Mouse (Mus musculus): ENCODE measurements around the gene Rspo4. TPM values are rescaled to one million over a fixed set of nuclear protein-coding genes. Genes with fewer than 3 reads are reported as not detected.

Rspo4 gene
- polyA plus RNA-seq, 1 experiment from 2014 or later = not detected

DNA sequence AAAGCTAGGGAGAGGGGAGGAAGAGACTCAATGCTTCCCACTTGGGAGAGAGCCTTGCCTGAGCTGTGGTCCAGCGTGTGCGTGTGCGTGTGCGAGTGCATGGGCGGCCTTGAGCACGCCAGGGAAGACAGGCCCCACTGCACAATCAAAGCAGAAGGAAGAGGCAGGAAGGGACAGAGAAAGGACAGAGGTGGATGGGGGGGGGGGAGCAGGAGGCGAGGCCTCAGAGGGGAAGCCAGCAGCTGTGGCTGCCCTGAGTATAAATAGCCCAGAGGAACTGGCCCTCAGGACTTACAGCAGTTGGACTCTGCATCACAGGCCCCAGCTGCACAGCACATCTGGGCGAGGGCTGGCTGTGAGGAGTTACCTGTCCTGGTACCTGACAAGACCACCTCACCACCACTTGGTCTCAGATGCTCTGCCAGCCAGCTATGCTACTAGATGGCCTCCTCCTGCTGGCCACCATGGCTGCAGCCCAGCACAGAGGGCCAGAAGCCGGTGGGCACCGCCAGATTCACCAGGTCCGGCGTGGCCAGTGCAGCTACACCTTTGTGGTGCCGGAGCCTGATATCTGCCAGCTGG is 68.3 kb downstream of the Rspo4 start, which contains the start of gene Angpt4:
Angpt4 (plus strand) TSS at position 292 of the 582 bp plus-strand sequence.
- Histone ChIP-seq H3K27me3 (replicated peaks) (peaks cover 18% of the 10 kb centered on the region), H3K27ac (ENCODE audit: poor library complexity, severe bottlenecking) (no peak within 1 kb of the TSS), H3K9ac (no peak within 1 kb of the TSS), H3K4me1 (replicated peaks) (peaks cover 15% of the 10 kb centered on the region), H3K36me3 (no peaks in the 10 kb centered on the region), H3K4me3 (no peak within 1 kb of the TSS), H3K4me2 (0 out of 2 replicates have a peak within 1 kb of the TSS, but pooled peaks have one; percentile 7), H3K9me3 (replicated peaks) (no peaks in the 10 kb centered on the region)
- 66% methylated on average over 12 of the region's 13 CpGs for whole genome bisulfite sequencing
- no peak for ATAC-seq (ENCODE audit: insufficient number of reproducible peaks, low FRiP score)

DNA sequence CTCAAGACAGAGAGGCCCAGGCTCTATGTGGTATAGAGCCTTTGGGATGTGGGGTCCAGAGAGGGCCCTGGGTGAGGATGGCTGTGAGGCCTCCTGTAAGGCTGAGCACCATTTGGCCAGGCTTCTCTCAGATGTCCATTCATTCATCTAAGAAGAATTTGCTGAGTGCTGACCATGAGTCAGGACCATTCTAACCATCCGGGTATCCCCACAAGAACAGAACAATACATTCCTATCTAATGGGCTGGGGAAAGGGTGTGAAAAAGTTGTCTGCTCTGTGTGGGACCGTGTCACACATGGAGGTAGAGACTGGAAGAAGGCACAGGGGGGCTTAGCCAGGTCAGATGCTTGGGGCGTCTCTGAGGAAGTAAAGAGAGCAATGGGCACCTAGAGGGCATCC is 69.0 kb downstream of the Rspo4 start:
- H3K36me3 ChIP-seq = no peaks in the 10 kb centered on the region
- H3K4me1 ChIP-seq (replicated peaks) = peaks cover 16% of the 10 kb centered on the region
- H3K27me3 ChIP-seq (replicated peaks) = peaks cover 20% of the 10 kb centered on the region
- H3K9ac ChIP-seq = no peak overlapping the region
- H3K27ac ChIP-seq (ENCODE audit: poor library complexity, severe bottlenecking) = no peak overlapping the region
- no peak overlapping the region for H3K4me3 ChIP-seq
- H3K9me3 ChIP-seq (replicated peaks) = no peaks in the 10 kb centered on the region
- ATAC-seq (ENCODE audit: insufficient number of reproducible peaks, low FRiP score) = no peak
- 61% methylated on average over 3 of the region's 3 CpGs for WGBS
- H3K4me2 ChIP-seq = no peak overlapping the region

DNA sequence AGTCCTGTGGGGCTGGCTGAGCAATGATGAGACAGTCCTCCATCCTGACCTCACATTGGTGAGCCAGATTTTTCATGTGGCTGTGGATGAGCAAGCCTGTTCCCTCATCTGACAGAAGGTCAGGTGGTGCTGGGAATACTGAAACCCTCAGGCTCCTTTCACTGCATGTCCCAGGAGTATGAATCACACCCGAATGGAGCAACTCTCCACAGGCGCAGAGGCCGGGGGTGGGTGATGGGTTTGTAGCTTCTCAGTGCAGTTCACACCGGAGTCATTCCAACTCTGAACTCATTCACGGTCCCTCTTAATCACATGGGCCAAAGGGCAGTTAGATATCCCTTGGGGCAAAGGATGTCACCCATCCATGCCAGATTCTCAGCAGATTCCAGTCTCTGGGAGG is 71.4 kb downstream of the Rspo4 start:
- Histone ChIP-seq H3K9me3 (replicated peaks) (no peaks in the 10 kb centered on the region), H3K4me2 (no peak overlapping the region), H3K27ac (ENCODE audit: poor library complexity, severe bottlenecking) (no peak overlapping the region), H3K36me3 (no peaks in the 10 kb centered on the region), H3K4me3 (no peak overlapping the region), H3K27me3 (replicated peaks) (peaks cover 20% of the 10 kb centered on the region), H3K4me1 (replicated peaks) (peaks cover 18% of the 10 kb centered on the region), H3K9ac (no peak overlapping the region)
- no peak for ATAC-seq (ENCODE audit: insufficient number of reproducible peaks, low FRiP score)
- 73% methylated on average over 5 of the region's 5 CpGs for WGBS

DNA sequence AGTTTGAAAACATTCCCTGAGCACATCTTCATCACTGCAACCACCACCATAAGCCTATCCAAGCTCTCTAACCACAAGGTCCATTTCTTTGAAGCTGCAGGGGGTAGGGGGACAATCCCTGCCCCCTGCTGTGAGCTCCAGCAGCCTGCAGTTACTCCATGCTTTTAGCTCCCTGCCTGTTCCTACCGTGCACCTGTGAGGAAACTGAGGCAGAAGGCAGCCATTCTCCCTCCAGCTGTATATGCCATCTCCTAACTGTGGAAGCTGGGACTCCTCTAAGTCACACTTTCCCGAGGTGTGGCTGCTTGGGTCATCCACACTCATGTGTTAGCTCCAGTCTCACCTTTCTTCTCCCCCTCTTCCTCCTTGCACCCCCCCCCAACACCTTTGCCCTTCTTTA is 72.4 kb downstream of the Rspo4 start:
- Histone ChIP-seq H3K4me2 (no peak overlapping the region), H3K27ac (ENCODE audit: poor library complexity, severe bottlenecking) (no peak overlapping the region), H3K9ac (no peak overlapping the region), H3K4me3 (no peak overlapping the region), H3K9me3 (replicated peaks) (no peaks in the 10 kb centered on the region), H3K27me3 (replicated peaks) (peaks cover 20% of the 10 kb centered on the region), H3K4me1 (replicated peaks) (peaks cover 24% of the 10 kb centered on the region), H3K36me3 (no peaks in the 10 kb centered on the region)
- no peak for ATAC-seq (ENCODE audit: insufficient number of reproducible peaks, low FRiP score)
- 21% methylated on average over 2 of the region's 2 CpGs for WGBS

DNA sequence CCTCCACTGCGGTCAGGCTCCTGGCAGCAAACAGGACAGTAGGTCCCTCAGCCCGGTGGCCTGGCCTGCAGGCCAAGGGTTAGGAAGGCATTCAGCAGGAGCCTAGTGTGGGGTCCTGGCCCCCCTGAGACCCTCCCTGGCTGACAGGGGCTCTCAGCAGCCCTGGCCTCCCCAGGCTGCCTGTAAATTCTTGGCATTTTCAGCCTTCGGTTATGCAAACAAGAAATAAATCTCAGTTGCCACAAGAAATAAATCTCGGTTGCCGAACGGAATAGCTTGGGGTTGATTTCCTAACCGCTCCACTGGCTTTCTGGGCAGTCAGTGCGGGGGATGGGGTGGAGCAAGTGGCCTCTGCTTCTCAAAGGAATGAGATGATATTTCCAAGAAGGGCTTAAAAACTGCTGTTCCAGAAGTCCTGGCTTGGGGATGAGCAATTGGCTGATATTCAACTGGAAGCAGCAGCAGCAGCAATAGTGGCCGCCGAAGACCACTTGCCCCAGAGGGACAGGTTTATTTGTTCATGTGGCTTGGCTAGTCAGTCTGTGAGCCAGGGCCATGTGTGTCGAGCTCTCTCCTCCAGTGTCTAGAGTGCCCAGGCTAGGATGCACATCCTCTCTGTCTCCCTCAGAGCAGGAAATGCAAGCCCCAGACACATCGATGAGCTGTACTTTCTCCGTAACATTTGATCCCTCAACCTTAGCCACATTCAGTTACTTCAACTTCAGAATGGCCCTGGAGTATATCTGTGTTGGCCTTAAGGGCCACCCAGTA is 73.5 kb downstream of the Rspo4 start:
- H3K36me3 ChIP-seq = no peaks in the 10 kb centered on the region
- WGBS = 69% methylated on average over 13 of the region's 13 CpGs
- no peak overlapping the region for H3K9ac ChIP-seq
- H3K9me3 ChIP-seq (replicated peaks) = no peaks in the 10 kb centered on the region
- H3K27me3 ChIP-seq (replicated peaks) = peaks cover 20% of the 10 kb centered on the region
- peaks cover 15% of the 10 kb centered on the region for H3K4me1 ChIP-seq (replicated peaks)
- no peak for ATAC-seq (ENCODE audit: insufficient number of reproducible peaks, low FRiP score)
- no peak overlapping the region for H3K4me2 ChIP-seq
- H3K4me3 ChIP-seq = no peak overlapping the region
- H3K27ac ChIP-seq (ENCODE audit: poor library complexity, severe bottlenecking) = no peak overlapping the region

DNA sequence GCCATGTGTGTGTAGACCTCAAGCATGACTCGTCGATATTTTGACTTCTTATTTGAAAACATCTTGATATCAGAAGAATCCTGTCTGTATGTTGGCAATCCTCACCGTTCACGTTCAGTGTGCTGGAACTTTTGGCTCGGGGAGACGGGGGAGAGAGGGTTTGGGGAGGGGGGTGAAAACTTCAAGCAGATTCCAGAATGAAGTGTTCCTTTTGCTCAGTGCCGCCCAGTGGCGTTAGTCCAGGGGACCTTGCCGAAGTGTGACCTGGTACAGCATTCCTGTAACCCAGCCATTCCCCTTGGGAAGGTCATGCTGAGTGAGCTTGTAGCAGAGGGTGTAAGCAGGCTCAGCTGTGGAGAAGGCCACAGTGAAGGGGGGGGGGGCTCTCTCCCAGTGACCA is 76.4 kb downstream of the Rspo4 start:
- Histone ChIP-seq H3K27ac (ENCODE audit: poor library complexity, severe bottlenecking) (no peak overlapping the region), H3K9ac (no peak overlapping the region), H3K4me2 (no peak overlapping the region), H3K27me3 (replicated peaks) (peaks cover 17% of the 10 kb centered on the region), H3K36me3 (no peaks in the 10 kb centered on the region), H3K9me3 (replicated peaks) (no peaks in the 10 kb centered on the region), H3K4me3 (no peak overlapping the region), H3K4me1 (replicated peaks) (peaks cover 12% of the 10 kb centered on the region)
- no peak for ATAC-seq (ENCODE audit: insufficient number of reproducible peaks, low FRiP score)
- 43% methylated on average over 9 of the region's 9 CpGs for WGBS

DNA sequence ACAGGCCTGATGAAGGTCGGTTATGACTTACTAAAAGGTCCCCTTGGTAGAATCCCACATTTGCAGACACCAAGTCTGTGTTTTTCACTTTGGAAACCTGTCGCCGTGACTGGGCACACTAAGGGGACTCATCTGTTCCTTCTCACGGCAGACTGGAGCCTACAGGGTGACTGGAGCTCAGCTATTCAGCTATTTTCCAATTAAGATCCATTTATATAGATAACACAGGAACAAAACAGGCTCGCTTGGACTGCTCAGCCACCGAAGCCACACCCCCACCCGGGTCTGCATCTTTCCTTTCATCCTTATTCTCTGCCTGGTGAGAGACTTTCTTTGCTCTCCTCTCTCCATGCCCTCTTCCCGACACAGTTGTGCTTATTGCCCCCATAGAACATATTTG is 78.3 kb downstream of the Rspo4 start:
- Histone ChIP-seq H3K4me1 (replicated peaks) (peaks cover 9% of the 10 kb centered on the region), H3K9ac (no peak overlapping the region), H3K27me3 (replicated peaks) (peaks cover under 1% of the 10 kb centered on the region), H3K27ac (ENCODE audit: poor library complexity, severe bottlenecking) (no peak overlapping the region), H3K4me3 (no peak overlapping the region), H3K4me2 (no peak overlapping the region), H3K36me3 (no peaks in the 10 kb centered on the region), H3K9me3 (replicated peaks) (no peaks in the 10 kb centered on the region)
- WGBS = 65% methylated on average over 8 of the region's 8 CpGs
- ATAC-seq (ENCODE audit: insufficient number of reproducible peaks, low FRiP score) = no peak

DNA sequence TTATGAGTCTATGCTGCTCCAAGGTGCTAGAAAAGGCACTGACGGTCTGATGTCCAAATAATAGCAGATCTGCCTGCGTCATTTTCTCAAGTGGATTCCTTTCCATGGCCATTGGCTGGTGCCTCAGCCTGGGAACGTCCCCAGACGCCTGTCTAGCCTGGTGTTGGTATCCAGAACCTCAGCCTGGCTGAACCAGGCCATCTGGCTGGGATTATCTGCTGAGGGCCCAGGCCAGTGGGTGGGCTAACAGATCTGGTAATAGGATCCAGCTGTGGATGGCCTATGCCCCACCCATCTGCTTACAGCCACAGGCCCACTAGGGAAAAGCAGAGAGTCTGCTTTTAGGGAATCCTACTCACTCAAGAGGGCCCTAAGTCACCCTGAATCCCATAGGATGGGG is 78.9 kb downstream of the Rspo4 start:
- H3K27ac ChIP-seq (ENCODE audit: poor library complexity, severe bottlenecking) = no peak overlapping the region
- H3K4me2 ChIP-seq = no peak overlapping the region
- H3K4me3 ChIP-seq = no peak overlapping the region
- no peaks in the 10 kb centered on the region; the same call in 1 of the 2 replicates for H3K27me3 ChIP-seq (replicated peaks)
- no peak for ATAC-seq (ENCODE audit: insufficient number of reproducible peaks, low FRiP score)
- peaks cover 9% of the 10 kb centered on the region for H3K4me1 ChIP-seq (replicated peaks)
- WGBS = 36% methylated on average over 4 of the region's 4 CpGs
- H3K9ac ChIP-seq = no peak overlapping the region
- H3K9me3 ChIP-seq (replicated peaks) = no peaks in the 10 kb centered on the region
- no peaks in the 10 kb centered on the region for H3K36me3 ChIP-seq

Other genes starting within 250 kb of the Rspo4 start
- gene Snph, start 210.3 kb upstream of the Rspo4 start, polyA plus RNA-seq (2016; fragmentation: Nextera tagmentation; extraction: Ambion mirVana) = 0.22 and 0.38 TPM in 2 replicates
- gene Rad21l, start 174.4 kb upstream of the Rspo4 start, polyA plus RNA-seq (2016; fragmentation: Nextera tagmentation; extraction: Ambion mirVana) = not detected in 2 replicates
- 2.0 and 2.2 TPM in 2 replicates for gene Tmem74b, start 140.9 kb upstream of the Rspo4 start, polyA plus RNA-seq (2016; fragmentation: Nextera tagmentation; extraction: Ambion mirVana)
- gene Psmf1, start 98.7 kb upstream of the Rspo4 start, polyA plus RNA-seq (2016; fragmentation: Nextera tagmentation; extraction: Ambion mirVana) = 28.7 TPM in 2 replicates
- gene Angpt4, start 68.3 kb downstream of the Rspo4 start, polyA plus RNA-seq (2016; fragmentation: Nextera tagmentation; extraction: Ambion mirVana) = 0.13 and 0.20 TPM in 2 replicates
- 10.3 and 10.9 TPM in 2 replicates for gene Fam110a, start 137.3 kb downstream of the Rspo4 start, polyA plus RNA-seq (2016; fragmentation: Nextera tagmentation; extraction: Ambion mirVana)
- gene Slc52a3, start 153.6 kb downstream of the Rspo4 start, polyA plus RNA-seq (2016; fragmentation: Nextera tagmentation; extraction: Ambion mirVana) = 0.34 and 0.45 TPM in 2 replicates
- 0.08 TPM in 1 of 2 replicates, not detected in the other for gene Scrt2, start 238.6 kb downstream of the Rspo4 start, polyA plus RNA-seq (2016; fragmentation: Nextera tagmentation; extraction: Ambion mirVana)

All from heart, embryonic 12.5 days (tissue).